Mouse (Mus musculus): ENCODE measurements around the gene Ugt1a6a.

DNA sequence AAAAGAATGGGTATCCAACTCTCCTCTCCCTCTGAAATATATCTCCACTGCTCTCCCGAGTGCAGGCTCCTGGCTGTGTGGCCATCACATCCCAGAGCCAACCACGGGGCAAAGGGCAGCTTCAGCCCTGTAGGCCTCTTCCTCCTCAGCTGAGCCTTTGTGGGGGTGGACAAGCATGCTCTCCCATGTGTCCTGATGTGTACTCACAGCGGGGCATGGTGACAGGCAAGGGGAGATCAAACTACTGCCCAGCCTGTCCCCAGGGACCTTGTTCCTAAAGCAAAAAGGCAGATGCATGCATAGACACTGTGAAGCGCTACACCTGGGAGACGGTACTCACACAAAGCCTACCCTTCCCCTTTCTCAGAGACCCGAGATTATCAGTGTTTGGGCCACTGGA is 125.5 kb downstream of the Ugt1a6a start:
- TF ChIP-seq CTCF (IDR thresholded peaks at IDR 0.05; ENCODE audit: extremely low read depth, insufficient read length, insufficient replicate concordance, low read depth, low read length), result no peak
- TF ChIP-seq POLR2A (IDR thresholded peaks at IDR 0.05; ENCODE audit: low read depth, low read length), result no peak

All from small intestine, adult 2 months (tissue).